Mouse (Mus musculus) MN1 (cell line): ENCODE data around the gene Hsf2bp.

Experiments used
- DNase-seq: peaks from one replicate; pipeline ENCODE4 v3.0.0-alpha.2; 2016; ENCODE audit warnings: low spot score

Gene Hsf2bp

DNA sequence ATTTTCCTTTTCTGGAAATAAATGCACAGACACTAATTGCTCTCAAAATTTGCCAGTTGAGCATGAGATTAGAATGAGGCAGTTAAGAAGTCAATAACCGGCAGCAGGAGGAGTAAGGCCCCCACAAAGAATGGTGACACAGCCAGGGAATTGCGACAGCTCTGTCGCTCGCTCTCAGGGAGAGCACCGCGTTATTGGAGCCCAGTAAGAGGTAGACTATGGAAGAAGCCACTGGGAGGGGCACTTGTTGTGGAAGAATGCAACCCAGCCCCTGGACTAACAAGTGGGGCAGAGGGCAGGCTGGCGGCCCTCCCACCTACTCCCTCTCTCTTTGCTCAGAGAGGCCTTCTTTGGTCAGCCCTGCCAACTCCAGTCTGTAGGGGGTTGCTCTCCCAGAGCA, 4.5 kb downstream of the Hsf2bp start:
- DNase-seq, result no peak

DNA sequence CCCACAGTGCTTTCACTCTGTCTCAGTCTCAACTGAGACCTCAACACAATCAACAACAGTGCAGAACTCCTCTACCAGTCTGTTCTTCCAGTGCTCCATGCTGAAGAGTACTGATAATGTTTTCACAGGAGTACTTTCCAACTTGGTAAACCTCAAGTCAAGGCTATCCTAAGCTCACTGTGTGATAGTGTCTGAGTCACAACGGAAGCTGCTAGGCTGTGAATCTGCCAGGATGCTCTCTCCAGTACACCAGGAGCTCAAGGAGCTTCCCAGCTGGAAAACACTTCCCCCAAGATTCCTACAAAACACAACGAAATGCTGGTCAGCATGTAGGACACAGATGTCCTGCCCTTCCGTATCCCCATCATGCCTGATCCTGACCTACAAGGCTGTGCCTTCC, 7.8 kb downstream of the Hsf2bp start:
- DNase-seq, result no peak

DNA sequence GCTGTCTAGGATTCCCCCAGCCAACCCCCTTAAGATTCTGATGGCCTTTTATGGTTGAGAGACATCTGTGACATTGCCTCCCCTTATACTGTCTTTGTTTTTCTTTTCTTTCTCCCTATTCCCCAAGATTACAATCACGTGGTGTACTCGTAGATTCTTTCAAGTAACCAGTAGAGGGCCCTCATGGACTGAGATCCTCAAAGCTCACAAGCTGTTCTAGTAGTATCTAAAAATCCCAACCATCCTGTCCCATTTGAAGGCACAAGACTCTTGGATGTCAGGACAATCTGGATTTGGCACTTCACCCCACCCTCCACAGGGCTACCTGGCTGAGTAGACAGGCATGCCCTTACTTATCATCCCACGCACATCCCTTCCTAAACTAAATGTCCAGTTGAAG, 8.5 kb downstream of the Hsf2bp start:
- peak; percentile 76 for DNase-seq

DNA sequence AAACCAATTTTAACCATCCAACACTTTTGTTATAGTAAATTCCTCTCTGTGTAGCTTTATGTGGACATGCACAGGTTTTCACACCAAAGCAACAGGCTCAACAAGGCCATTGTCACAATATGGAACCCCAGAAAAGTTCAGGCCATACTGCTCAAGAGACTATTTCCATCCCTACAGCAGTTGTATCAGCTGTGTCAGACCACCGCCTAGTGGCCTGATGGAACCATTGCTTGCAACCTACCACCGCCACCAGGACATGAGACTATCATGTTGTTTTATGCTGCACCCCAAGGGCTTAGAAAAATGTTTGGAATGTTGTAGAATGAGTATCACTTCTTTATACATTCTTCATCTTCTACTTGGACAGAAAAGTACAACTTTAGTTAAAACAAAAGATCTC, 10.8 kb downstream of the Hsf2bp start:
- peak; percentile 79 for DNase-seq

DNA sequence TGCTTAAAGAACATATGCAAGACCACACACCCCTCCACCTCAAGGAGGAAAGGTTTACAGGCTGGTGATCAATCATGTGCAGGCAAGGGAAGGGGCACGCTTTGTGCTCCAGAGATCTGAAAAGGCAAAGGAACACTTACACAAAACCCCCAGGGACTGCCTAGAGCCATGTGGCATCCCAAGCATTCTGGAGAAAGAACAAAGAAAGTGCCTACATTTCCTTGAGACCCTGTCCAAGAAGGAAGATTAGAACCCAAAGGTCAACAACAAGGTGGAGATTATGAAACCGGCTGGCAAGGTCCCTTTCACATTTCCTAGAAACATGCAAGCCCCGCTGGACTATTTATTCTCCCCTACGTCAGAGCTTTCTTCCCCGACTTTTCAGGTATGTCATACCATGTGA, 11.5 kb downstream of the Hsf2bp start:
- no peak for DNase-seq

DNA sequence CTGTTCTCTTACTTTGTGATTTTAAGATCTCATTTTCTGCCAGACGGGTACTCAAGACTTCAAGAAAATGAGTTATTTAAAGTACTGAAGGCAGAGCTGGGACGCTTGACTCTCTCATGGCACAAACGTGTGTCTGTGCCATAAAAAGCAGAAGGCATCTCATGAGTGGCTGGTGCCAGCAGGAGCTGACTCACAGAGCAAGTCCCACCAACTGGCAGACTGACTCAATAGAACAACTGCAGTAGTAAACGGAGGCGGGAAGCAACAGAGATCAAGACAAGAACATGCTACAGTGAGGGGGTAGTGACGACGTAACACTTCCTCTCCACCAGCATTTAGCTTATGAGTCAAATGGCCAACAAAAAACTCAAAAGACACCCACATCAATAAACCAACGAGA, 13.1 kb downstream of the Hsf2bp start:
- no peak for DNase-seq

DNA sequence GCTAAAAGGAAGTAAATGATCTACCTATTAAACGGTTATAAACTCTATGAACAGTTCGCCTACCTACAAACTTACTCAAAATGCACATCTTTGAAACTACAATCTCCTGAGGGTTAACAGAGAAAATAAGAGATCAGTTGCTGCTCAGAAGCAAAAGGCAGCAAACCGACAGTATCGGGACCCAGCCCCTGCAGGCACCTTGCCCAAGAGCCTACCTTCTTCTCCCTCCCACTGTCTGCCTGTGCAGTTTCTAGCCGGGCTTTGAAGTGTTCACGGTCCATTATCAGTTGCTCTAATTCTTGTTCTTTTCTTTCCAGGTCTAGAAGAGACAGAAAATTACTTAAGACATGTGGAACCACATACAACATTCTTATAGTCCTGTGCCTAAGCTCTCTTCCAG, 13.6 kb downstream of the Hsf2bp start:
- no peak for DNase-seq

DNA sequence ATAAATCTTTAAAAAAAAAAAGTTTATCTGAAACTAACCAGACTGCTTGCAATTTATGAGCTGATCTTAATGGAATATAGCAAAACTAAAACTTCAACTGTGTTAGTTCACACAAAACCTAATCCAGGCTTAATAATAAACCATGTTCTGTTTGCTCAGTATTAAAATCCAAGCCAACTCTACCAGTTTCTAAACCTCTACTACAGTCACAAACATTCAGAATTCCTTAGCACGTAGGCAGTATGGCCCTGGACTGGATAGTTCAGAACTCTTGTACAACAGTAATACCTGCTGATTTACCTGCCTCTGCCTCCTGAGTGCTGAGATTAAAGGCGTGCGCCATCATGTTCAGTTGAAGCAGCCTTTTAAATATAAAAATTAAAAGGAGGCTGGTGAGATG, 14.2 kb downstream of the Hsf2bp start:
- no peak for DNase-seq

DNA sequence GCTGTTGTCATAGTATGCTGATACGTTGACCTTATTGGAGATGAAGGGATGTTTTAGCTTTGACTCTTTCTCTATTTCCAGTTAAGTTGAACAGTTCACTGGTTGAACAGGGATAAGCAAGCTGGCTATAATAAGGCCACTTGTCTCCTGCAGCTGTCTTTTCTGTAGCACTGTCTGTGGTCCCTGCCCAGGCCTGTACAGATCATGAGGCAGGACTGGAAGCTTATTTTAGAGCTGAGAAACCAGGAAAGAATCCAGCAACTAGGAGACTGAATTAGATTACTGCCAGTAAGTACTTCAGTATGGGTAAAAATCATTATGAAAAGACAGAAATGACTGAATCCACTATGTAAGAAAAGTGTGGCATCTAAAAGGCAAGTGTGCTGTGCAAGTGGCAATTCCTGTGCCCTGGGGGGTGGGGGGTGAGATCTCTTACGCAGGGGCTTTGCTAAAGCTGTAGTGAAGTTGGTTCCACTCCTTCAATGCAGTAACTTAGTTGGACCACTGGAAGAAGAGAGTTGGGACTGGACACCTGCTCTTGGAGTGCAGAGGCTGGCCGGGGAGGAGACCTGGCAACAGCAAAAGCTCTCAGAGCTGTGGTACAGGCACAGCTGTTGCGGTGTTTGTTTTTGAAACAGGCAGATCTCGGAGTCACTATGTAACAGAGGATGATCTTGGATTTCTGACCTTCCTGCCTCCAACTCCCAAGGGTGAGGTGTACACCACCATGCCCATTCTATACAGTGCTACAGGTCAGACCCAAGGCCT, 17.8 kb downstream of the Hsf2bp start:
- peak; percentile 28 for DNase-seq

DNA sequence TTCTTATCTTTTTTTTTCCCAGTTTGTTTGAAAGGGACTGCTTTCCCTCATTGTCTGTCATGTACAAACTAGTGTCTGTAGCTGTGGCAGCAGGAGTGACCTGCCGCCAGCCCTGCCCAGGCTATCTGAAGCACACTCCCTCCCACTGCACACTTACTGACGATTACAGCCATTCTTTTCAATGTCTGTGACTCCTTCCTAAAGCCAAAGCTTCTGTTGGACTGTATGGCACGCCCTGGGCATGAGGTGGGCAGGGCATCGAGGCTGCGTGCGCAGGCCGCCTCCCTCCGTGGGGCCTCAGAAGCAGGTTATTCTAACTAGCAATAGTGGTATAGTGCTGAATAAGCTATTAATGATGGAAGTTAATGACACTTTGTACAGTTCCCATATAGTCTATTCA, 19.7 kb downstream of the Hsf2bp start:
- no peak for DNase-seq

DNA sequence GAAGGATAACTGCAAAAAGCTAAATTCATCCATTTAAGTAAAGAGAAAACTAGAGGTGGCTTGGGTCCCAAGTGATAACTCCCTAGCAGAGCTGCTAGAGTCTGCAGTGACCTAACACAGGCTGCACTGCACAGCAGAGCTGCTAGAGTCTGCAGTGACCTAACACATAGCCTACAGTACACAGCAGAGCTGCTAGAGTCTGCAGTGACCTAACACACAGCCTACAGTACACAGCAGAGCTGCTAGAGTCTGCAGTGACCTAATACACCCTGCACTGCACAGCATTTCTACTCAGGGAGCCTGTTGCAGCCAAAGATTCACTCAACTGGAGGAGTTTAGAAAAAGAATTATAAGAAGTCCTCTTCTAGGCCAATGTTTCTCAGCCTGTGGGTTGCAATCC, 22.5 kb downstream of the Hsf2bp start:
- DNase-seq, result no peak

DNA sequence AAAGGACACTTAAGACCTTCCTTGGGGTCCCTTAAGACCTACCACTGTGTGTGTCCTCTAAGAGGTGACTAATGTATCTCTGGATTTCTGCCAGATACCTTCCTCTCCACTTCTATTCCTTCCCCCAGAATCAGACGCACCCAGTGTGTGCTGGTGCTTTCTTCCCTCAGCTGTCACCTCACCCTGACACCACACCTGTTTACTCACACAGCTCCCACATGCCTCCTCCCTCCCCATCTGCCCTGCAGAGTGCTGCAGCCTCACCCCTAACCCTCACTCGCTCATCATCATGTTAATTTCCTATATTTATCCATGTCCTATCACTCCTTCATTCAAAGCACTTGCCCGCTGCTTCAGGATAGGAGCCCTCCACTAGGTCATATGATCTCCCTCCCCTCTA, 23.9 kb downstream of the Hsf2bp start:
- DNase-seq, result no peak

DNA sequence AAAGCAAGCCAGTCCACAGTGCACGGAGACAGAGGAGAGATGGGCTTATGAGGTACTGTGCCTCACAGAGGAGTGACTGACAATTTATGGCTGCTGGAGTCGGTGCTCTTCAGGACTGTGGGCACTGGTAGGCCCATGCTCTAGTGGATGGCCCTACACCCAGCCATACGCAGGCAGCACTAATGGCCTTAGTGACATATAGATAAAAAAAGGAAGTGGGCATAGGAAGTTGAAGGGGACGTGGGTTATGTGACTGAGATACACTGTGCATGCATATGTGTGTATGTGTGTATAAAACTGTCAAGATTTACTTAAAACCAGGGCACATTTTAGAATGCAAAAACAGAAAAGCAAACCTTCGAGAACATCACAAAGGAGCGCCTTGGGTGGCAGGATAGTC, 24.5 kb downstream of the Hsf2bp start:
- DNase-seq, result no peak

DNA sequence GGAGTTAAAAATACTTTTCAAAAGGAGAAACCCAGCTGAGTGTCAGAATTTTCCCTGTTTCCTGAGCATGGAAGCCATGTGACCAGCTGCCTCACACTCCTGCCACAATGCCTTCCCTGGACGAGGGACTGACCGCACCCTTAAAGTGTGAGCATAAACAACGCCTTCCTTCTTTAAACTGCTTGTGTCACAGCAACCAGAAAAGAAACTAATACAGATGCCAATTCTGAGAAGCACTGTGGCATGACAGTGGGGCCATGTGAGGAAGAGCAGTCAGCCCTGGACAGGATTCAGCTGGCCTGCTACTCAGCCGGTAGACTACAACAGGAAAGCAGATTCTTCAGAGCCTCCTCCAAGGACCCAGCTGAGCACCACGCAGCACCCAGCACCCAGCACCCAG, 29.3 kb downstream of the Hsf2bp start:
- no peak for DNase-seq

DNA sequence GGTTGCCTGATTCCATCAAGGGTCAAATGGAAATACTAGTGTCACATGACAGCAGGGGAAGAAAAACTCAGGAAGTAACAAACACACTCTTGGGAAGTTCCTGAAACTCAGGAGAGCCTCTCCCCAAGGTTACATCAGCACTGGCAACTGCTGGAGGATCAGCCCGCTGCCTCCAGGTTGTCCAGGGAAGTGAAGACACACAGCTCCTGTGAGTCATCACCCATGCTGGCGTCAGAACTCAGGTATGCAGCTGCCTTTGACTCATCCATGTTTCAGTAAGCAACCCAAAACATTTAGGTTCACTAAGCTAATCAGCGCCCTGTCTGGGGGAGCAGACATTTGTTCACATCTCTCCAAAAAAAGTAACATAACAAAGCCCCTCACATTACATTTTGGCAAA, 32.9 kb downstream of the Hsf2bp start:
- DNase-seq, result no peak

DNA sequence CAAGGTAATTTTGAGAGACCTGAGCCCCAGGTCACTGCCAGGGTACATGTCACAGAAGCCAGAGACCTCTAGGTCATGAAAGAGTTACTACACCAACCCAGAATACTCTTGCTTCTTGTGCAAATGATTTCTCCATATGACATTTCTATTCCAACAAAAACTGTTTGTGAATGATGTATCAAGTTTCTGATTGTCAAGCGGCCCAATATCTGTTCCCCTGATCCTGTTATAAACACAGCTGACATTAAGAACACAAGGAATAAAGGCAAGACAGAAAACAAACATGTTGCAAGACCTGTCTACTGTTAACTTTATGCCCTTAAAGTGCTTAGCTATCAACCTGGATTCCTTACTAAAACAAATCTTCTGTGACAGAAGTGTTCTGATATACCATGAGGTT, 37.8 kb downstream of the Hsf2bp start:
- DNase-seq, result no peak

DNA sequence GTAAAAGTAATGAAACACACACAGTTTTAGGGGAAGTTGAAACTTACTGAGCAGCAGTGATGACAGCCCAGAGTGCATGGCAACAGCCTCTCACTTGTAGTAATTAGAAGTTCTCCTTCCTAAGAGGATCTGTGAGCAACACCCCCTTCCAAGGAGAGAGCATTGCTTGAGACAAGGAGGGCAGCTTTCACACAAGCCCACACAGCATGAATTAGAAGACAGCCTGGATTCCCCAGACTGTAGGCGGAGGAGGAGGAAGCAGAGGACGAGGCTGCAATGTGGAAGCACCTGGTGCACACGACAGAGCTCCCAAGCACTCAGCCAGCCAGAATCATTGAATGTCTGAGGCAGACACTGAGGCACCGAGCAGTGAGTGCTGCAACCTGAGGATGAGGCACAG, 39.8 kb downstream of the Hsf2bp start:
- DNase-seq, result no peak

DNA sequence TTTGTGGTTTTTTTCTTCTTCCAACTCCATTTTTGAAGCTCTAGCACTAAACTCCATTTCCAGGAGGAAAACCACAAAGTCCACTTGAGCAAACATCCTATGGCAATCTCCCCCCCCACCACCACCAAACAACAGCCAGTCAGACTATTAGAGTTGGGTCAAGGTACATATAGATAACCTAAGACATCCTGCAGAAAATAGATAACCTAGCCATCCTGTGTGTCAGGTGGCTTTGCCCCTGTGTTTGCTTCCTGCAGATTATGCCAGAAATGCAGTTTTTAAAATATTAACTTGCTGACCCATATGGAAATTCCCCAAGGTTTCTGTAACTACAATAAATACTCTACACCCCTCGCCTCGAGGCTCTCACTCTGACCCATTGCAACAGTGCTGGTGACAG, 40.4 kb downstream of the Hsf2bp start:
- no peak for DNase-seq

DNA sequence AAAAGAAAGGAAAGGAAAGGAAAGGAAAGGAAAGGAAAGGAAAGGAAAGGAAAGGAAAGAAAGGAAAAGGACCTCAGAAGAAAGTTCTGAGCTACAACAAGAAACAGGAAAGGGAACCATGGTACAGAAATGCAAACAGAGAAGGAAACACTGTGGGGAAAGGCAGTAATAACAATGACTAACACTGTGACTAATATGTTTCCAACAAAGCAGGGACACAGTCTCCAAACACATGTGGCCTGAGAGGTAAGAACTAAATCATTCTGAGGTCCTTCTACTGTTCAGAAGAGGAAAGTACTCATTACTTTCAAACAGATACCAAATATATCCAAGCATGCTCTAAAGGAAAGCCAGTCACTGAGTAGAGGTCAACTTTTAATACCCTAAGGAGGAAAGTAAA, 42.0 kb downstream of the Hsf2bp start:
- DNase-seq, result no peak

DNA sequence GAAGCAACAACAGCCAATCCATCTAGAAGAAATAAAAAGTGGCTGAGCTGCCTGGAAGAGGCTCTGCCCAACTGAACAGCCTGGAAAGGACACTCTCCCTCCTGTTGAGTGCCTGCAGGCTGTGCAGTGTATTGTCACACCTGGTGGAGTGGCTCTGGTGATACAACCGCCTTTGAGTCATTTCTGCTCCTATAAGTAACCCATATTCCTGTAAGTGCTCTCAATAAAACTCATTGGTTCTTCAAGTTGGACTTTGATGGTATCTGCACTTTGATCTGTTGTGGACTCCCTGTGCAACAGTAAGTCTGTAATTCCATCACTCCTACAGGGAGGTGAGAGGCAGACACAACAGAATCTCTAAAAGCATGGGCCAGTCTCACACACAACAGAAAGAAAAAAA, 42.8 kb downstream of the Hsf2bp start:
- DNase-seq, result no peak

DNA sequence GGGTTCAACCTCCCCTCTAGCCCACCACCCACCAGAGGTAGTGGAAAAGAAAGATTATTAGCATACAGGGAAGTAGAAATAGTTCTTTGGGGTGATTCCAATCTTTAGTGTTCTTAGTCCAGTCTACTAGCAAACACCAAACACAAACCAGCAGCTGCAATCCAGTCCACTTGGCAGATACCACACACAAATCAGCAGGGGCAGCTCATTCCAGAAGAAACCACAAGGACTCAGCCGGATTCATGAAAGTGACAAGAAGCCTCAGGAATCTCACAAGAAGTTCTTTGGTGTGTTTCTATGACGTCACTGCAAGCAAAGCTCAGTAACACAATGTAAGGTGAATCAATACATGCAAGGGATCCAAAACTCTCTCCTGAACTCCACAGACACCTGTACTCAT, 44.1 kb downstream of the Hsf2bp start:
- DNase-seq, result no peak

DNA sequence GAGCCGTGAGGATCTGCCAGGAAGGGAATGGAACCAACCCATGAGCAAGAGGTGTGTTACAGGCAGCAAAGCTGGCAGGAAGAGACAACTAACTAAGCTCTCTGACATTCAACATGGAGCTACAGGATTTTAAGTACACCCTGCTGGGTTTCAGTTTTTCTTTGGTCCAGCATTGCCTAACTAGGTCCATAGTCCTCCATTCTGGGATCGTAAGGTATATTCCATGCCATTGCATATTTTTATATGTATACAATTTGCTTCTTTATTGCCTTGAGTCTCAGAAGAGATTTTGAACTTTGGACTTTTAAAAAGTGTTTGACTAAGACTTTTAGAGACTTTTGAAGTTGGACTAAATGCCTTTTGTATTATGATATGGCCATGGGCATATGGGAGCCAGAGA, 47.1 kb downstream of the Hsf2bp start:
- no peak for DNase-seq

DNA sequence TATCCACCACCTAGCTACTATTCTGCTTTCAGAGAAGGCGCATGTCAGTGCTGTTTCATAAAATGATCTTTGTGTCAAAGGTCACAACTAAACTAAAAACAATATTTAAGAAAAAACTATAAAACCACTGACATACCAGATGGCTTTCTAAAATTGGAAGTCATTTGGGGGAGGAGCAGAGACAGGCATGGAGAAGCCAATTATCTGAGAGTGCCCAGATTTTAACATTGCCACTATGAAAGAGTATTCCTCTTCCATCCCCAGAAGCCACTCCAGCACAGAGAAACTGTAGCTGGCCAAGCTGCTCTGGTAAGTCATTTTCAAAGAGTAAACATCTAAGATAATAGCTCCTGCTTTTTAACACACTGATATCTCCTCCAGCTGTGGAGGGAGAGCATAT, 49.2 kb downstream of the Hsf2bp start:
- DNase-seq, result no peak

DNA sequence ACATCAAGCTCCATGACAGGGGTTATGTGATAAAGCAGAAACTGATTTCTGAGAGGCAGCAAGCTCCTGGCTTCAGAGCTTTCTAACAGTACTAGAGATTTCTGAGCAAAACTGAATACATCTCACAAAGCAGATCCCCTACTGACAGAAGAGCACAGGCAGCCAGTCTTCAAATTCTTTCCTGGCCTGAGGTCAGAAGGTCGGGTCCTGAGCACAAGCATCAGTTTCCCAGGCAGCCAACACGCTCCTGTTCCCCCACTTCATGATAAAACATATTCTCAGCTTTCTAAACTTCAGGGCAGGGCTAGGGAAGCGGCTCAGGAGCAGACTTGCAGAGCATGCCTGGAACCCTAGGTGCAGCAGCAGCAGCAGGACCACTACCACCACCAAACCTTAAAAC, 52.7 kb downstream of the Hsf2bp start:
- DNase-seq, result no peak
